Mouse (Mus musculus): ENCODE measurements around the gene Fbxl7.

- TF ChIP-seq EP300 (IDR thresholded peaks at IDR 0.05; ENCODE audit: low read depth): no peak
- no peak for TF ChIP-seq CTCF (IDR thresholded peaks at IDR 0.05; ENCODE audit: low read depth)
Measured at GRCm38 (mm10) chr15:26716181-26716580, 179.2 kb downstream of the Fbxl7 start.

Data from liver, embryonic 14.5 days (tissue).